Mouse (Mus musculus): ENCODE data around the gene Evc2.

- TF ChIP-seq CTCF (IDR thresholded peaks at IDR 0.05; ENCODE audit: extremely low read depth, insufficient read depth, insufficient read length, insufficient replicate concordance) (no peak), POLR2A (IDR thresholded peaks at IDR 0.05; ENCODE audit: low read depth, low read length) (no peak)
Observed at GRCm38 (mm10) chr5:37338288-37338687, at the start of gene Evc2.

Measured in spleen, adult 2 months (tissue).